Mouse (Mus musculus) midbrain, embryonic 10.5 days (tissue): Measurements from ENCODE around the gene Fads1. TPM values are rescaled to one million over a fixed set of nuclear protein-coding genes. Genes with fewer than 3 reads are reported as not detected.

ENCODE experiments used
- DNase-seq: peaks from one replicate; pipeline ENCODE4 v3.0.0-alpha.2; 2017; ENCODE audit warnings: low spot score
- H3K27ac ChIP-seq: fragments of 300-500 bp; sonication (generic); replicated peaks from 2 replicates; pipeline ENCODE4 v1.5.1; 2016; ENCODE audit warnings: mild to moderate bottlenecking
- H3K27me3 ChIP-seq: fragments of 300-500 bp; sonication (generic); 2 replicates; pipeline ENCODE4 v1.6.1; 2016; ENCODE audit warnings: low read depth, mild to moderate bottlenecking; ENCODE audit not compliant: poor library complexity, severe bottlenecking
- H3K36me3 ChIP-seq: fragments of 300-500 bp; sonication (generic); 2 replicates; pipeline ENCODE4 v1.6.1; 2016; ENCODE audit warnings: mild to moderate bottlenecking, moderate library complexity
- H3K4me1 ChIP-seq: fragments of 300-500 bp; sonication (generic); 2 replicates; pipeline ENCODE4 v1.6.1; 2016
- H3K4me3 ChIP-seq: fragments of 300-500 bp; sonication (generic); 2 replicates; pipeline ENCODE4 v1.5.1; 2016; ENCODE audit warnings: mild to moderate bottlenecking, moderate library complexity
- H3K9me3 ChIP-seq: fragments of 300-500 bp; sonication (generic); replicated peaks from 2 replicates; pipeline ENCODE4 v1.6.1; 2016; ENCODE audit warnings: mild to moderate bottlenecking
- WGBS: fragments of 180-500 bp; shearing (Covaris S2); methylation state at CpG from one replicate; pipeline ENCODE4 v1.1.7; 2016; 5-methylcytosine and 5-hydroxymethylcytosine counted together
- polyA plus RNA-seq: library from polyadenylated mRNA; unstranded; fragments of >200 nt; fragmentation: Nextera tagmentation; extraction: Ambion mirVana; gene quantifications from 2 replicates; pipeline ENCODE4 v1.2.1, GENCODE M21; 2016

Gene Fads1
- polyA plus RNA-seq, 1 experiment from 2014 or later, result 171 TPM

DNA sequence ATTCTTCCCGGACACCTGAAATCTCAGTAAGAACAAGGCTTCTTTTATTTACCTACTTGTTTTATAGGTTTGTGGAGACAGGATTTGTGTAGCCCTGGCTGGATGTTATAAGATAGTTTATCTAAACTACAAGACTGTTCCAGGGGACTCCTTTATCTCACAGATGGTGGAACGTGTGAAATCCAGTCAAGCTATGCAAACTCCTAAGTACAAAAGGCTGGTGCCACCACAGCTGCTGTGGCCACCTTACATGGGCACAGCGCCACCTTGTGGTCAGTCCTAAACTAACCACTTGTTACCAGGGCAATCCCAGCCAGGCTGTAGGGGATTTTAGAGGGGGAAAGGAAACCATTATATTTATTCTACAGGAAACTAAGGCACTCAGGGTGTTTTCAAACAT lies 16.0 kb downstream of the Fads1 start:
- Histone ChIP-seq H3K9me3 (no peaks in the 10 kb centered on the region), H3K36me3 (peaks cover 84% of the 10 kb centered on the region), H3K4me3 (0 out of 2 replicates have a peak overlapping the region, but pooled peaks have one; percentile 4), H3K4me1 (peaks cover 13% of the 10 kb centered on the region), H3K27me3 (no peaks in the 10 kb centered on the region), H3K27ac (0 out of 2 replicates have a peak overlapping the region, but pooled peaks have one; percentile 33)
- WGBS, result 31% methylated on average over 3 of the region's 3 CpGs
- DNase-seq, result peak; percentile 82

GRCm38 (mm10) chr19:10203146-10203847 lies 20.6 kb downstream of the Fads1 start:
- H3K27me3 ChIP-seq, result no peaks in the 10 kb centered on the region
- H3K4me3 ChIP-seq, result peak overlapping the region; percentile 90
- H3K27ac ChIP-seq, result peak overlapping the region; percentile 97
- DNase-seq, result no peak
- peaks cover 24% of the 10 kb centered on the region for H3K4me1 ChIP-seq
- WGBS, result 4% methylated on average over 23 of the region's 23 CpGs
- peaks cover 67% of the 10 kb centered on the region for H3K36me3 ChIP-seq
- no peaks in the 10 kb centered on the region for H3K9me3 ChIP-seq

- Histone ChIP-seq H3K4me1 (peaks cover 24% of the 10 kb centered on the region), H3K4me3 (peak within 1 kb of the TSS; percentile 90), H3K27ac (peak within 1 kb of the TSS; percentile 97), H3K9me3 (no peaks in the 10 kb centered on the region), H3K27me3 (no peaks in the 10 kb centered on the region), H3K36me3 (peaks cover 67% of the 10 kb centered on the region)
- DNase-seq, result peak; percentile 92
- under 1% methylated on average over 40 of the region's 40 CpGs for WGBS
Measured at GRCm38 (mm10) chr19:10203848-10204615, 21.3 kb downstream of the Fads1 start, which contains the start of the genes Tmem258 and Fen1. Gene Tmem258 (plus strand): TSS chr19:10204014. Gene Fen1 (minus strand): TSS chr19:10204169.

DNA sequence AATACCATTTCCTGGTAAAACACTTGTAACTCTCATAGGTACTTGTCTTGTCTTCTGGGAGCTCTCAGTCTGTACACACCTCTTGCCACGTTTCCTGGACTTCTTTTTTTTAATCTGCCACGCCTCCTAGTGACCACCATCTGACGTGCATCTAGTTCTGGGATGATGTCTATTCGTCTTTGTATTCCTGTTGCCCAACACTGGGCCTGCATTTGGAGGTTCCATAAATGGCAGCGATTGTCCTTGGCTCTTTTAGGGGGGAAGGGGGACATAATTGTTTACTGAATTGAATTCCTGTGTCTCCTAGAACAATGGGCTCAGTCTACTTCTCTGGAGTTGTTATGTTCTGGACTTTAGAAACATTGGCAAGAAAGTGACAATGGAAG lies 21.9 kb downstream of the Fads1 start:
- Histone ChIP-seq H3K36me3 (peaks cover 67% of the 10 kb centered on the region), H3K9me3 (no peaks in the 10 kb centered on the region), H3K27ac (peak overlapping the region; percentile 97), H3K4me1 (peaks cover 24% of the 10 kb centered on the region), H3K27me3 (no peaks in the 10 kb centered on the region), H3K4me3 (peak overlapping the region; percentile 90)
- WGBS, result 3% methylated on average over 5 of the region's 5 CpGs
- peak; percentile 33 for DNase-seq

- WGBS, result 77% methylated on average over 6 of the region's 6 CpGs
- H3K27me3 ChIP-seq, result no peaks in the 10 kb centered on the region
- H3K36me3 ChIP-seq, result peaks cover 67% of the 10 kb centered on the region
- DNase-seq, result no peak
- peak overlapping the region; percentile 90 for H3K4me3 ChIP-seq
- no peak overlapping the region for H3K27ac ChIP-seq
- peaks cover 24% of the 10 kb centered on the region for H3K4me1 ChIP-seq
- H3K9me3 ChIP-seq, result no peaks in the 10 kb centered on the region
Measured at GRCm38 (mm10) chr19:10205051-10205450, 22.4 kb downstream of the Fads1 start.

- no peak overlapping the region for H3K4me3 ChIP-seq
- WGBS, result 87% methylated on average over 3 of the region's 3 CpGs
- DNase-seq, result no peak
- H3K27me3 ChIP-seq, result no peaks in the 10 kb centered on the region
- H3K9me3 ChIP-seq, result no peaks in the 10 kb centered on the region
- H3K27ac ChIP-seq, result no peak overlapping the region
- H3K36me3 ChIP-seq, result peaks cover 81% of the 10 kb centered on the region
- H3K4me1 ChIP-seq, result peaks cover 10% of the 10 kb centered on the region
Measured at GRCm38 (mm10) chr19:10208851-10209250, 26.2 kb downstream of the Fads1 start.

- no peaks in the 10 kb centered on the region for H3K4me1 ChIP-seq
- H3K9me3 ChIP-seq, result no peaks in the 10 kb centered on the region
- no peak overlapping the region for H3K27ac ChIP-seq
- H3K36me3 ChIP-seq, result peaks cover 79% of the 10 kb centered on the region
- 88% methylated on average over 4 of the region's 4 CpGs for WGBS
- DNase-seq, result no peak
- H3K4me3 ChIP-seq, result no peak overlapping the region
- H3K27me3 ChIP-seq, result no peaks in the 10 kb centered on the region
Measured at GRCm38 (mm10) chr19:10210885-10211284, 28.2 kb downstream of the Fads1 start.

DNA sequence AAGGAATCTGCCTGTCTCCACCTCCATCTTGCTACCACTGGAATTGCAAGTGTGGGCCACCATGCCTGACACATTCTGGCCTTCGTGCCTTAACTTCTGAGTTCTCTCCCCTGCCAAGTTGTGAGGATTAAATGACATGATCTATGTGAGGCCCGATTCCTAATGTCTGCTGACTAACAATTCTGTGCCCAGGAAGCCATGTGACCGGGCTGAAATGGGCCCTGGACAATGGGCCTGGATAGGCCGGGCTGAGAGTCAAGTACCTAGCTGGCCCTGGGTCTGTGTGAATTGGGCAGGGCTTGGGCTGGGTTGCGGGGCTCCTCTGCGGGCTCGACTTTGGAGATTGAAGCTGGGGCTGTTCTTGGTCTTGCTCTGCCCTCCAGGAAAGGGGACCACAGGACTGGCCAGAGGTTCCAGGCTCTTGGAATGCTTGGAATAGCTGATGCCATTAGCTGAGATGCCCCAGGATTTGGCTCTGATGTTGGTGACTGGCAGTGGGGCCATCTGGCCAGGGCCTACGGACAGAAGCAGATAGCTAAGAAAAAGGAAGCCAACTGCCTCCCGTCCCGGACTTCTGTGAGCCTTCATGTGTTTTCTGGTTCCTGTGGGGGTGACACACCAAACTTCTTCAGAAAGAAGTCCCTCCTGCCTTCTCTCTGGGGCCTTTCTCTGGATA lies 31.2 kb downstream of the Fads1 start:
- WGBS, result 96% methylated on average over 10 of the region's 10 CpGs
- H3K27ac ChIP-seq, result no peak overlapping the region

GRCm38 (mm10) chr19:10216101-10216500 lies 33.4 kb downstream of the Fads1 start:
- DNase-seq, result no peak
- peaks cover 9% of the 10 kb centered on the region for H3K4me1 ChIP-seq
- no peak overlapping the region for H3K27ac ChIP-seq
- H3K9me3 ChIP-seq, result no peaks in the 10 kb centered on the region
- peaks cover 27% of the 10 kb centered on the region for H3K36me3 ChIP-seq
- no peaks in the 10 kb centered on the region for H3K27me3 ChIP-seq
- no peak overlapping the region for H3K4me3 ChIP-seq
- 80% methylated on average over 8 of the region's 8 CpGs for WGBS

More for the DNA sequence above, 31.2 kb downstream of the Fads1 start:
- peaks cover 48% of the 10 kb centered on the region for H3K36me3 ChIP-seq
- H3K4me3 ChIP-seq, result no peak overlapping the region
- peaks cover 5% of the 10 kb centered on the region; the same call in 1 of the 2 replicates for H3K4me1 ChIP-seq
- H3K27me3 ChIP-seq, result no peaks in the 10 kb centered on the region
- H3K9me3 ChIP-seq, result no peaks in the 10 kb centered on the region
- no peak for DNase-seq

- no peak overlapping the region for H3K4me3 ChIP-seq
- H3K36me3 ChIP-seq, result no peaks in the 10 kb centered on the region
- H3K4me1 ChIP-seq, result peaks cover 28% of the 10 kb centered on the region
- no peaks in the 10 kb centered on the region for H3K27me3 ChIP-seq
- 58% methylated on average over 3 of the region's 3 CpGs for WGBS
- H3K9me3 ChIP-seq, result no peaks in the 10 kb centered on the region
- peak; percentile 46 for DNase-seq
- H3K27ac ChIP-seq, result 0 out of 2 replicates have a peak overlapping the region, but pooled peaks have one; percentile 49
Measured at GRCm38 (mm10) chr19:10219108-10219507, 36.4 kb downstream of the Fads1 start.

DNA sequence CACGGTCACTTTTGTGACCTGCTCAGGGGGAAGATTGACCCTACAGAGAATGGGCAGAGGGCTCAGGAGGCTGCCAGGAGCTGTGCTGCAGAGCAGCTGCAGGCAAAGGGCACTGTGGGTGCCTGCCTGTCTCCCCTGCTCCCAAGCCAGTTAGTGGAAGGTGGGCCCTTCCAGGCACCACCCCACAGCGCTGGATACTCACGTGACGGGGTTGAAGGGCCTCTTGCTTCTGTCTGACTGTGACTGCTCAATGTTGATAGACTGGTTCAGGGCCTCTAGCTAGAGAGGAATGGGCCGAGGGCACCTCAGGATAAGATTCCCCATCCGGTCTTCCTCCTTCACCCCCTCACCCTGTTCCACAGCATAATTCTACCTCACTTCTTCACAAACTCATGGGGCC lies 36.9 kb downstream of the Fads1 start:
- H3K36me3 ChIP-seq, result no peaks in the 10 kb centered on the region
- WGBS, result 82% methylated on average over 6 of the region's 6 CpGs
- peaks cover 33% of the 10 kb centered on the region for H3K4me1 ChIP-seq
- H3K9me3 ChIP-seq, result no peaks in the 10 kb centered on the region
- H3K27me3 ChIP-seq, result no peaks in the 10 kb centered on the region
- no peak overlapping the region for H3K4me3 ChIP-seq
- no peak for DNase-seq
- peak overlapping the region; percentile 49; the same call in 1 of the 2 replicates for H3K27ac ChIP-seq

DNA sequence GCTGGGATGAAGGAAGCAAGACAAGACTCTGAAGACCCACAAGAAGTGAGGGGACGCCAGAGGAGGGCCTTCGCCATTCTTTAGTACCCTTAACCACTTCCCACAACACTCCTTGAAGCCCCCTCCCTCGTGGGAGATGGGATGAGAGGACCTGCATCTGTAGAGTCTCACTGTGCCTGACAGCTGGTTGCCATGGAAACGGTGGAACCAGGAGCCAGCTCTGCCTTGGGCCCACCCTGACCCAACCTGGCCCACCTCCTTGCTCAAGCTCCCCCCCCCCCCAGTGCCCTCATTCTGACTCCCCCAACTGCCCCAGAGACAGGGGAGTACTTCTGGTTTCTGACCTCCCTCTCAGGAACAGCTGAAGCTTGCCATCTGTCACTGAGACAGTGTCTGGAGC lies 38.9 kb downstream of the Fads1 start:
- 74% methylated on average over 4 of the region's 4 CpGs for WGBS
- Histone ChIP-seq H3K9me3 (no peaks in the 10 kb centered on the region), H3K27me3 (no peaks in the 10 kb centered on the region), H3K27ac (no peak overlapping the region), H3K4me1 (peaks cover 39% of the 10 kb centered on the region), H3K4me3 (no peak overlapping the region), H3K36me3 (no peaks in the 10 kb centered on the region)
- DNase-seq, result no peak
